Mouse (Mus musculus): ENCODE measurements around the gene H2al1h. TPM values are rescaled to one million over a fixed set of nuclear protein-coding genes. Genes with fewer than 3 reads are reported as not detected.
A peak's percentile ranks its signal among the peaks of the same experiment; 100 is the strongest.
"Not testable (repeated sequence)": the region's sequence is repeated elsewhere in the genome, so short reads cannot be mapped to it uniquely, and the experiment has no call there.

H2al1h gene
- total RNA-seq (2021): not detected

DNA sequence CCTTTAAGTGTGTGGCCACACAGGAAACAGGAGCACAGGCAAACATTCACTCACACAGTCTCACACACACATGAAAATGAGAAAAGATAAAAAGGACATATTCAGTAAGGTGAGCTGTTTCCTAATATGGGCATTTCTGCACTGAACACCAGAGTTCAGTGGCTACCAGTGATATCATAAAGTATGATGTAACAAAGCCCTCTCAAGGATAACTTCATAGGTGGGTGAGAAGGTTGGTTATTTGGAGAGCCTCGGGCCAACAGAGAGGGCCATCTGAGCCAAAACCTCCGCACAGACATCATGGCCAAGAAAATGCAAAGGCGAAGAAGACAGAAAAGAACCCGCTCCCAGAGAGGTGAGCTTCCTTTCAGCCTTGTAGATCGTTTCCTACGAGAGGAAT, at the start of gene H2al1h:
Gene H2al1h, plus strand, starts transcription at position 301 of the 400 bp plus-strand sequence.
- not testable (repeated sequence) for DNase-seq

DNA sequence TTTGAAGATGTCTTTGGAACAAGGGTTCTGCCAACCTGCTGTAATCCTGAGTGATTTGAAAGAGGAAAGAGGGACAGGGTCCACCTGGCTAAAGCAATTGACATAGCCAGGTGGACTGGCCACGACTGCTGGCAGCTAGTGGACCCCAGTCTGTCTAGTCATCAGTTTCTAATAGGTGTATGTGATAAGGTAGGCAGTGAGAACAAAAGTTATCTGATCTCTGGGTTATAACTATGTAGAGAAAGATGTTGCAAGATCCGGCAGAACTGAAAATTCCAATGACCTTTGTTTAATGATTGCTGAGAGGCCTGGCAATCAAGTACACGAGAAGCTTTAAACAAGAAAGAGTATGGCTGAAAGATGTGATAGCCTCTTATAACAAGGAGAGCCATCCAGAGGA, 48.1 kb upstream of the H2al1h start:
- no peak for DNase-seq

DNA sequence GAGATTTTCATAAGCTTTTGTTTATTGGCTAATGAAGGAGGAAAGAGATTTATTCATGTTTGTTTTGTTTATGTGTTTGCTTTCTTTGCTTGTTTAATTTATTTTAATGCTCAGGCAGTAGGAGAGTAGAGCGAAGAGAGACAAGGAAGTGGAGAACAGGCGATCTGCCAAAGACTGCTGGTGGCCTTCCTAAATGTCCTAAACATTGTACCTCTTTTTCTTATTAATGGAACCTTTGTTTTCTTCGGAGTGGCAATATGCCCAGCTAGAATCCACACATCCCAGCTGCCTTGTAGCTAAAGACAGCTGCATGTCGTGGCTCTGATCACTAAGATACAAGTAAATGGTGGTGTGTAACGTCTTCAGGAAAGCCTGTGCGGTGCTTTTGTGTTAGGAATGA, 44.2 kb upstream of the H2al1h start:
- DNase-seq: no peak

DNA sequence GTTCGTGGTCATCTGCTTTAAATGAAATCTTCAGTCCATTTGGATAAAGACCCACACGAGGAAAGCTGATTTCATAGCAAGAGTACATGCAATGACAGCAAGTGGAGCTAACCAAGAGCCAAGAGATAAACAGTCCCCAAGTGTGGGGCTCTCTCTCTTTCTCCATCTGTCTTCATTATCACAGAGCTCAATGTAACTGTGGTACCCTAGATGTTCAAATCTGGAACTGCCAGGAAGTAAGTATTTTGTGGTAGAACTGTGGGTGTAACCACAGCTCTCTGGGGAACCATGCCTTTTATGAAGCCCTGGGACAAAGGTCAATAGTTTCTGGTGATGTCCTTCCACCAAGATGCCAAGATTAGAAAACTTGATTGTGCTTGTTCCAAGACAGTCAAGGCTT, 40.6 kb upstream of the H2al1h start:
- no peak for DNase-seq

DNA sequence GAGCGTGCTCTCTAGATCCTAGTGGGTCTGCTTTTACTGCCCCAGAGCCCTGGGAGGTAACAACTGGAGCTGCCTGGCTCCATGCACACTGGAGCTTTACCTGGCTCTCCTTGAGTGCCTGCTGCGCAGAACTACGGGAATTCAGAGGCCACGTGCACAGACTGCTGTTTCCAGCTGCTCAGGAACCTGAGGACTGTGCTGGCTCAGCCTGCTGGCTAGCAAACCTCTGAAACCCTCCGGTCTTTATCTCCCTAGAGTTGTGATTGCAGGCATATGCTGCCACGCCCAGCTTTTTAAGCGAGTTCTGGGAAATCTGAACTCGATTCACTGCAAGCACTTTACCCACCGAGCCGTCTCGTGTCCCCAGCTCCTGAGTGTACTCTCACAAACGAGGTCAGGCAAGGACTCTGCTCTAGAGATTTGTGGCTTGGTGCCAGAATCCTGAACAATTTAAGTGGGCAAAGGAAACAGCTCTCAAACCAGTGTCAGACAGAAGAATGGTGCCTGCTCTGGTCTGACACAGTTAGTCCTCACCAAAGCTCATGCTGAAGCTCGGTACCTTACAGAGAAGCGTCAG, 32.9 kb upstream of the H2al1h start:
- no peak for DNase-seq

DNA sequence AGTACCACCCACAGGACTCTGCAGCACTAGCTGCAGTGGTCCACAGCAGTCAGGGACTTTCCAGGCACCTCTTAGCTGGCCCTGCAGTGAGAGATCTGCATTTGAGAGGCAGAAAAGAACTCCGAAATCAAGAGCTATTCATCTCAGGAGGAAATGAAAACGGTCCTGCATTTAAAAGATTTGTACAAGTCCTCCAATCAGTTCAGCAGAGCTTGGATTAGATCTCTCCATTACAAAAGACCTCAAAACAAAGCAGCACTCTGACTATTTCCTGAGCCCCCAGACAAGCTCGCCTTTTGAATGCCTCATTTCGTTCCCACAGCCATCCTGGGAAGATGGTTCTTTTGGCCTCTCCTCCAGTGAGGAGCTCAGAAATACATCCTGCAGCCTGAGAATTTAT, 32.0 kb upstream of the H2al1h start:
- DNase-seq: no peak

DNA sequence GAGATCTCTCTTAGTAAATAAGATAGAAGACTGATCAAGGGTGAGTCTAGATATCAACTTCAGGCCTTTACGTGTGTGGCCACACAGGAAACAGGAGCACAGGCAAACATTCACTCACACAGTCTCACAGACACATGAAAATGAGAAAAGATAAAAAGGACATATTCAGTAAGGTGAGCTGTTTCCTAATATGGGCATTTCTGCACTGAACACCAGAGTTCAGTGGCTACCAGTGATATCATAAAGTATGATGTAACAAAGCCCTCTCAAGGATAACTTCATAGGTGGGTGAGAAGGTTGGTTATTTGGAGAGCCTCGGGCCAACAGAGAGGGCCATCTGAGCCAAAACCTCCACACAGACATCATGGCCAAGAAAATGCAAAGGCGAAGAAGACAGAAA, 22.3 kb upstream of the H2al1h start, which contains the start of gene H2al1a:
Gene H2al1a, plus strand, starts transcription at position 301 of the 400 bp plus-strand sequence.
- DNase-seq: not testable (repeated sequence)

DNA sequence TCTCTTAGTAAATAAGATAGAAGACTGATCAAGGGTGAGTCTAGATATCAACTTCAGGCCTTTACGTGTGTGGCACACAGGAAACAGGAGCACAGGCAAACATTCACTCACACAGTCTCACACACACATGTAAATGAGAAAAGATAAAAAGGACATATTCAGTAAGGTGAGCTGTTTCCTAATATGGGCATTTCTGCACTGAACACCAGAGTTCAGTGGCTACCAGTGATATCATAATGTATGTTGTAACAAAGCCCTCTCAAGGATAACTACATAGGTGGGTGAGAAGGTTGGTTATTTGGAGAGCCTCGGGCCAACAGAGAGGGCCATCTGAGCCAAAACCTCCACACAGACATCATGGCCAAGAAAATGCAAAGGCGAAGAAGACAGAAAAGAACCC, 19.2 kb upstream of the H2al1h start, which contains the start of gene H2al1b:
Gene H2al1b, plus strand, starts transcription at position 301 of the 400 bp plus-strand sequence.
- DNase-seq: not testable (repeated sequence)

DNA sequence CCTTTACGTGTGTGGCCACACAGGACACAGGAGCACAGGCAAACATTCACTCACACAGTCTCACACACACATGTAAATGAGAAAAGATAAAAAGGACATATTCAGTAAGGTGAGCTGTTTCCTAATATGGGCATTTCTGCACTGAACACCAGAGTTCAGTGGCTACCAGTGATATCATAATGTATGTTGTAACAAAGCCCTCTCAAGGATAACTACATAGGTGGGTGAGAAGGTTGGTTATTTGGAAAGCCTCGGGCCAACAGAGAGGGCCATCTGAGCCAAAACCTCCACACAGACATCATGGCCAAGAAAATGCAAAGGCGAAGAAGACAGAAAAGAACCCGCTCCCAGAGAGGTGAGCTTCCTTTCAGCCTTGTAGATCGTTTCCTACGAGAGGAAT, 15.9 kb upstream of the H2al1h start, which contains the start of gene H2al1c:
Gene H2al1c, plus strand, starts transcription at position 301 of the 400 bp plus-strand sequence.
- not testable (repeated sequence) for DNase-seq

DNA sequence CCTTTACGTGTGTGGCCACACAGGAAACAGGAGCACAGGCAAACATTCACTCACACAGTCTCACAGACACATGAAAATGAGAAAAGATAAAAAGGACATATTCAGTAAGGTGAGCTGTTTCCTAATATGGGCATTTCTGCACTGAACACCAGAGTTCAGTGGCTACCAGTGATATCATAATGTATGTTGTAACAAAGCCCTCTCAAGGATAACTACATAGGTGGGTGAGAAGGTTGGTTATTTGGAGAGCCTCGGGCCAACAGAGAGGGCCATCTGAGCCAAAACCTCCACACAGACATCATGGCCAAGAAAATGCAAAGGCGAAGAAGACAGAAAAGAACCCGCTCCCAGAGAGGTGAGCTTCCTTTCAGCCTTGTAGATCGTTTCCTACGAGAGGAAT, 12.8 kb upstream of the H2al1h start, which contains the start of gene H2al1d:
Gene H2al1d, plus strand, starts transcription at position 301 of the 400 bp plus-strand sequence.
- not testable (repeated sequence) for DNase-seq

DNA sequence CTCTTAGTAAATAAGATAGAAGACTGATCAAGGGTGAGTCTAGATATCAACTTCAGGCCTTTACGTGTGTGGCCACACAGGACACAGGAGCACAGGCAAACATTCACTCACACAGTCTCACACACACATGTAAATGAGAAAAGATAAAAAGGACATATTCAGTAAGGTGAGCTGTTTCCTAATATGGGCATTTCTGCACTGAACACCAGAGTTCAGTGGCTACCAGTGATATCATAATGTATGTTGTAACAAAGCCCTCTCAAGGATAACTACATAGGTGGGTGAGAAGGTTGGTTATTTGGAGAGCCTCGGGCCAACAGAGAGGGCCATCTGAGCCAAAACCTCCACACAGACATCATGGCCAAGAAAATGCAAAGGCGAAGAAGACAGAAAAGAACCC, 9.7 kb upstream of the H2al1h start, which contains the start of gene H2al1e:
Gene H2al1e, plus strand, starts transcription at position 301 of the 400 bp plus-strand sequence.
- DNase-seq: not testable (repeated sequence)

DNA sequence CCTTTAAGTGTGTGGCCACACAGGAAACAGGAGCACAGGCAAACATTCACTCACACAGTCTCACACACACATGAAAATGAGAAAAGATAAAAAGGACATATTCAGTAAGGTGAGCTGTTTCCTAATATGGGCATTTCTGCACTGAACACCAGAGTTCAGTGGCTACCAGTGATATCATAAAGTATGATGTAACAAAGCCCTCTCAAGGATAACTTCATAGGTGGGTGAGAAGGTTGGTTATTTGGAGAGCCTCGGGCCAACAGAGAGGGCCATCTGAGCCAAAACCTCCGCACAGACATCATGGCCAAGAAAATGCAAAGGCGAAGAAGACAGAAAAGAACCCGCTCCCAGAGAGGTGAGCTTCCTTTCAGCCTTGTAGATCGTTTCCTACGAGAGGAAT, 6.4 kb upstream of the H2al1h start, which contains the start of gene H2al1f:
Gene H2al1f, plus strand, starts transcription at position 301 of the 400 bp plus-strand sequence.
- not testable (repeated sequence) for DNase-seq

DNA sequence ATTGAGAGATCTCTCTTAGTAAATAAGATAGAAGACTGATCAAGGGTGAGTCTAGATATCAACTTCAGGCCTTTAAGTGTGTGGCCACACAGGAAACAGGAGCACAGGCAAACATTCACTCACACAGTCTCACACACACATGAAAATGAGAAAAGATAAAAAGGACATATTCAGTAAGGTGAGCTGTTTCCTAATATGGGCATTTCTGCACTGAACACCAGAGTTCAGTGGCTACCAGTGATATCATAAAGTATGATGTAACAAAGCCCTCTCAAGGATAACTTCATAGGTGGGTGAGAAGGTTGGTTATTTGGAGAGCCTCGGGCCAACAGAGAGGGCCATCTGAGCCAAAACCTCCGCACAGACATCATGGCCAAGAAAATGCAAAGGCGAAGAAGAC, 3.3 kb upstream of the H2al1h start, which contains the start of gene H2al1g:
Gene H2al1g, plus strand, starts transcription at position 301 of the 400 bp plus-strand sequence.
- DNase-seq: not testable (repeated sequence)

DNA sequence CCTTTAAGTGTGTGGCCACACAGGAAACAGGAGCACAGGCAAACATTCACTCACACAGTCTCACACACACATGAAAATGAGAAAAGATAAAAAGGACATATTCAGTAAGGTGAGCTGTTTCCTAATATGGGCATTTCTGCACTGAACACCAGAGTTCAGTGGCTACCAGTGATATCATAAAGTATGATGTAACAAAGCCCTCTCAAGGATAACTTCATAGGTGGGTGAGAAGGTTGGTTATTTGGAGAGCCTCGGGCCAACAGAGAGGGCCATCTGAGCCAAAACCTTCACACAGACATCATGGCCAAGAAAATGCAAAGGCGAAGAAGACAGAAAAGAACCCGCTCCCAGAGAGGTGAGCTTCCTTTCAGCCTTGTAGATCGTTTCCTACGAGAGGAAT, 3.1 kb downstream of the H2al1h start, which contains the start of gene H2al1i:
Gene H2al1i, plus strand, starts transcription at position 301 of the 400 bp plus-strand sequence.
- DNase-seq: not testable (repeated sequence)

DNA sequence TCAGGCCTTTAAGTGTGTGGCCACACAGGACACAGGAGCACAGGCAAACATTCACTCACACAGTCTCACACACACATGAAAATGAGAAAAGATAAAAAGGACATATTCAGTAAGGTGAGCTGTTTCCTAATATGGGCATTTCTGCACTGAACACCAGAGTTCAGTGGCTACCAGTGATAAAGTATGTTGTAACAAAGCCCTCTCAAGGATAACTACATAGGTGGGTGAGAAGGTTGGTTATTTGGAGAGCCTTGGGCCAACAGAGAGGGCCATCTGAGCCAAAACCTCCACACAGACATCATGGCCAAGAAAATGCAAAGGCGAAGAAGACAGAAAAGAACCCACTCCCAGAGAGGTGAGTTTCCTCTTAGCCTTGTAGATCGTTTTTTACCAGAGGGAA, 6.2 kb downstream of the H2al1h start, which contains the start of gene H2al1j:
Gene H2al1j, plus strand, starts transcription at position 301 of the 400 bp plus-strand sequence.
- DNase-seq: not testable (repeated sequence)

DNA sequence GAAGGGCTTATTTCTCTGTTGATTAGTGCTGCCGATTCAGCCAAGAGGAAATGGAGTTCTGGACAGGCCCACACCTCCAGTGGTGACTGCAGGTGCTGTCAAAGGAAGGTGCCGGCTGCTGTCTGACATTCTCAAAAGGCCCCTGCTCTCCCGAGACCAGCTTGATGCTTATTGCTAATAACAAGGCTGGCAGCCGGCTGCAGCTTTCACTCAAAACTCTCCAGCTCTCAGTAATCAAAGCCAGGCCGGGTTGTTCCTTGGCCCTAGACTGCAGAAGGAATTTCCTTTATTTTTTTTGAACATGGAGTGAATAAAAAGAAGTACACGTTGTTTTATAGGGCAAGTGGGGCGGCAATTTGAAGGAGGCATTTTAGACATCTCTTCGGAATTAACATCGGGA, 24.5 kb downstream of the H2al1h start:
- peak; percentile 8 to 15 for DNase-seq

DNA sequence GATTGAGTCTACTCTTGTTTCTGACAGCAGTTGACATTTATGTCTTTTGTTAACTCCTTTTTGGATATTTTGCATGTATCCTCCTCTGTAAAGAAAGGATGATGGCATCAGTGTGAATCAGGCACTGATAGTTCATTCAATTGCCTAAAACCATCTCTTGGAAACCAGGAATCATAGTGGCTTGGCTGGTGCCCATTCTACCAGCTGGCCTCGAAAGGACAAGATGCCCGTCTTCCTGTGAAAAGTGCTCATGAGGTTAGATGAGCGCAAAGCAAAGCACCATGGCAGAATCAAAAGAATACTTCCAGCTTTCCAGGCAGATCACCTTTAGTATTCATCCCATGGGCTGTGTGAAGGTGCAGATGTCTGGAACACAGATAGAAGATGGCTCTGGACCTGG, 25.5 kb downstream of the H2al1h start:
- DNase-seq: no peak

DNA sequence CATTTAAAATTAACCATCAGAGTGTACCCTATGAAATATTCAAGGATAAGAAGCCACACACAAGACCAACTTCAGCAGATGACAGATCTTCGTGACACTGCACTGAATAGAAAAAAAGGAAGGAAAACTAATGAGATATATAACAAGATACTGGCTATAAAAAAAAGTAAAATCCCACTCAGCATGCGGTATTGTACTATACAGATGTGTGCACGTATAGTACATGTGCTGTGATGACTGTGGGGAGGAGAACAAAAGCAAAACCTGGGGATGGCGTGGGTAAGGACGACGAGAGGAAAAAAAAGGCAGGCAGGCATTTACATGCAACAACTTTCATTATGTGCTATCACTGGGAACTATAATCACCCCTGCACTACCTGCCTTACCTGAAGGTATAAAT, 39.5 kb downstream of the H2al1h start:
- DNase-seq: no peak

DNA sequence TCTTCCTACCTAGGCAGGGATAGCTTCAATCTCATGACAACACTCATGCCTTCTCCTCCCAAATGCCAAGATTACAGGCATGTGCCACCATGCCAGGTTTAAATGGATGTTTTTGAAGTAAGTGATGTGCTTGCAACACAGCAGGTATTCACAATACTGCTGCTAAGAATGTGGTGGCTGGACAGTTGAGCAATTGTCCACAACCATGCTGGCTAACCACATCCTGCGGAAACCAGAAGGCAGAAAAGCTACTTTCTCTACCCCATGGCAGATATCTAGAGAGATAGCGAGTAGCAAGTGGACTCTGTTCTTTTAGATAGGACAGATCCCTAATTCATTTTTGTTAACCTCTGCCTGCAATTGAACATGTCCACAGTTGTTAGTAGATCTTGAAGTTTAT, 40.0 kb downstream of the H2al1h start:
- no peak for DNase-seq

DNA sequence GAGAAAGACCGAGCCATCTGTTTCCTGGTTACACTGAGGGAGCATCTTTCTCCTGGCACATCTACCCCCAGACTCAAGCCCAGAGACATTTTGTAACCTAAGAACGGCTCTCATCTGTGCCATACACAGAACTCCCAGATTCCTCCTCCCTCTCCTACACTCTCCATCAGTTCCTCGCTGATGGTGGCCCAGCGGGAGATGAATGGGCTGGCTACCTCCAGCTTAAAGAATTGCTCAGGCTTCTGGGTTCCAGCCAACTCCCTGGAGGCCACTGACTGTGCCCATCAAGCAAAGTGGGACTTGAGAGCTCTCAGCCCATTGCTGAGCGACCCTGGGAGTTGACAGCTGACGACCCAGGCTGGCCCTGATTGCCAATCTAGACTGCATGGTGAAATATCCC, 42.6 kb downstream of the H2al1h start:
- no peak for DNase-seq

DNA sequence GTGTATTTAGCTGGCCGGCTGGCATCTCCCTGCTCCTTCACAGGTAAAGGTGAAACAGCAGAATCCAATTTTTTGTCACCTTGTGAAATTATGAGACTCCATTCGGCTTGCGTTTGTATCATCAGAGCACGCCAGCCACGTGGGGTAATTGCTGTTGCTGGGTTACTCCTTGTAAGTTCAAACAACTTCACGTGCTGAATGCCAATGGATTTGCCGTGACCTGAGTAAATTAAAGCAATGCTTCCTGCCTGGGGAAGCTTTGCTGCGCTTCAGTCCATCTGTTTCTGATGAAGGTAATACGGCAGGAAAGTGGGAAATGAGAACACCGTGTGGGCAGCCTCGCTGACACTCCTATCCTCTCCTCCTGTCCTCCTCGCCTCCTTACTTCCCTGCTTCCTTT, 43.9 kb downstream of the H2al1h start:
- no peak for DNase-seq

Measured in layer of hippocampus, postnatal 36 days (tissue).